Mouse (Mus musculus) brown adipose tissue, adult 24 weeks (tissue): ENCODE measurements around the gene Fbxo11. TPM values are rescaled to one million over a fixed set of nuclear protein-coding genes. Genes with fewer than 3 reads are reported as not detected.
"Not testable (repeated sequence)": the region's sequence is repeated elsewhere in the genome, so short reads cannot be mapped to it uniquely, and the experiment has no call there.

ENCODE experiments used
- H3K27ac ChIP-seq: fragments of 200-500 bp; replicated peaks from 2 replicates; pipeline ENCODE4 v1.5.1; 2012; ENCODE audit warnings: low read depth, mild to moderate bottlenecking, low read length
- H3K4me1 ChIP-seq: fragments of 200-500 bp; 2 replicates; pipeline ENCODE4 v1.6.1; 2012; ENCODE audit warnings: low read length, mixed read lengths; ENCODE audit not compliant: control insufficient read depth, insufficient read depth, insufficient read length
- H3K4me3 ChIP-seq: fragments of 200-500 bp; 2 replicates; pipeline ENCODE4 v1.5.1; 2012; ENCODE audit warnings: low read depth, mild to moderate bottlenecking, low read length, moderate library complexity; ENCODE audit not compliant: insufficient read depth
- polyA plus RNA-seq: library from polyadenylated mRNA; stranded (reverse); fragments of >200 nt; gene quantifications from 2 replicates; pipeline ENCODE4 v1.2.4, GENCODE M21; 2012; ENCODE audit not compliant: missing spikeins, insufficient read depth, insufficient read length

The Fbxo11 gene
- polyA plus RNA-seq, 1 experiment: 48.5 TPM

- Histone ChIP-seq H3K4me3 (no peak overlapping the region), H3K27ac (no peak overlapping the region), H3K4me1 (peaks cover 11% of the 10 kb centered on the region)
These were observed 7.2 kb downstream of the Fbxo11 start for GRCm38 (mm10) chr17:88057846-88058245.

GRCm38 (mm10) chr17:88051679-88052078, 13.4 kb downstream of the Fbxo11 start:
- Histone ChIP-seq H3K27ac (no peak overlapping the region), H3K4me3 (no peak overlapping the region), H3K4me1 (peaks cover 7% of the 10 kb centered on the region)

GRCm38 (mm10) chr17:88050892-88051291, 14.2 kb downstream of the Fbxo11 start:
- Histone ChIP-seq H3K4me3 (no peak overlapping the region), H3K4me1 (peaks cover 4% of the 10 kb centered on the region), H3K27ac (no peak overlapping the region)

DNA sequence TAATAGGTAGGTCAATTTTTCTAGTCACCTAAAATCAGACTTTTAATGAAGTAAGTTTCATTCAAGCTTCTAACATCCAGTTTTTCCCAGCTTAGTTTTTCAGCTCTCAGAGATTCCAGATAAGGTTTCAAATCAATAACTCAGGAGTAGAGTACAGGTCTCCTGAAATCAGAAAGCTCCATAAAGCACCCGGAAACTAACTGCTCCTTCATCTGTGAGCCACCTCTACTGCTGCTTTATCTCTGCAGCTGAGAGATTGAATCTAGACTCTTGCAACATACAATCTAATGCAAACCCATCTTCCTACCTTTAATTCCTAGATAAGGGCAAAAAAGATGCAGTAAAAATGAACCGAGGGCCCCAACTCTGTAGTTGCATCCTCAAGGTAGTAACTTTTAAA, 14.8 kb downstream of the Fbxo11 start:
- H3K4me3 ChIP-seq: no peak overlapping the region
- peaks cover 3% of the 10 kb centered on the region; the same call in 1 of the 2 replicates for H3K4me1 ChIP-seq
- no peak overlapping the region for H3K27ac ChIP-seq

DNA sequence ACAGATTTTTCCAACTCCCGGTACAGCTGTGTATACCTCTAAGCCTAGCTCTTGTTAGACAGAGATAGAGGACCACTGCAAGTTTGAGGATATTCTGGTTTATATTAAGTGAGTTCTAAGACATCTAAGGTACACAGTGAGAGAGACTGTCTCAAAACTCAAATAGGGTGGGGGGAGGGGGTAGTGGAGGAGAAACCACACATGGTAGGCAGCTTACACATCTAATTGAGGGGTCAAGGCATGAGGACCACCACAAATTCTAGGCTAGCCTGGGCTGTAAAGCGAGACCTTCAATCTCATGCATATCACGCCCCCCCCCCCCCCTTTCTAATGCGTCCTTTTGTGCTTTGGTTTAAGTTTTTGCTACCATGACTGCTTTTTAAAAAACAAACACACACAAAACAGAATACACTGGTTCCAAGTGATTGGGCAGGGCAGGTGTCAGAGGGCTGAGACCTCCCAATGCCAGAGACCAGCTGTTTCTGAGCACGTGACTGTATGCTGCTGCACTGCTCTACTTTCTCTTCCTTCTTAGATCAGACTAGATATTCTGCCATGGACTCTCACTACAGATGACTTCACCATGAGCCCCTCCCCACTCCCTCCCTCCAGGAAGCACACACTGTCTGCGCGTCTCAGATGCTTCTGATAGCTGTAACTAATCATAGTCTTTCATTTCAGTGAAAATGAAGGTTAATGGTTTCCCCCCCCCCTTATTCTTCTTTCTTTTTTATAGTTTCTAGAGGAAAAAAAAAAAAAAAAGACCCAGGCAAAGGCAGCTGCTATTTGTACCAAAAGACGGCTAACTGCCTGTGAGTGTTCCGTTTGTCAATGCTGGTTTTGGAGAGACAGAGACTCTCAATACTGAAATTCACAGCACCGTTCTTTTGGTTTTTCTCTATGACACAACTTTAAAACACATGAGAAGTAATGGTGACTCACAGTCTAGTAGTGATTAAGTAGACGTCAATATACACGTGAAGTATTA, 22.7 kb downstream of the Fbxo11 start:
- Histone ChIP-seq H3K27ac (no peak overlapping the region), H3K4me1 (peaks cover 8% of the 10 kb centered on the region), H3K4me3 (no peak overlapping the region)

- Histone ChIP-seq H3K4me1 (peaks cover 8% of the 10 kb centered on the region), H3K27ac (no peak overlapping the region), H3K4me3 (no peak overlapping the region)
These were observed 24.3 kb downstream of the Fbxo11 start for GRCm38 (mm10) chr17:88040810-88041209.

DNA sequence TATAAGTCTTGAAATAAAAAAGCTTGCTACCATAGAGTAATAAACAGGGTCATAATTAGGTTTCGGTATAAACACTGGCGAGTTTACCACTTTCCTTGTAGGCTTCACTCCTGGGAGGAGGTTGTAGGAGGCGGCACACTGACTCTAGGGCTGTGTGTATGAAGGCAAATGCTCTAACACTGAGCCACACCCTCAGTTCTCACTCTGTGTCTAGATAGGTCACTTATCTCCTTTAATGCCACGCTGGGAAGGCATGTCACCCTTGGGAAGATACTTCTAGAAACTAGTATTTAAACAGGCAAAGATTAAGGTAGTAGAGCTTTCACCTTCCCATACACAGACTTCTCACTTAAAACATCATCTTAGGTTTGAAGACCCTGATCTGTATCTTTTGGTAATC, 30.7 kb downstream of the Fbxo11 start:
- Histone ChIP-seq H3K4me3 (no peak overlapping the region), H3K27ac (no peak overlapping the region), H3K4me1 (peaks cover 22% of the 10 kb centered on the region)

GRCm38 (mm10) chr17:88031755-88032154, 33.3 kb downstream of the Fbxo11 start:
- Histone ChIP-seq H3K27ac (no peak overlapping the region), H3K4me1 (peaks cover 22% of the 10 kb centered on the region), H3K4me3 (no peak overlapping the region)

DNA sequence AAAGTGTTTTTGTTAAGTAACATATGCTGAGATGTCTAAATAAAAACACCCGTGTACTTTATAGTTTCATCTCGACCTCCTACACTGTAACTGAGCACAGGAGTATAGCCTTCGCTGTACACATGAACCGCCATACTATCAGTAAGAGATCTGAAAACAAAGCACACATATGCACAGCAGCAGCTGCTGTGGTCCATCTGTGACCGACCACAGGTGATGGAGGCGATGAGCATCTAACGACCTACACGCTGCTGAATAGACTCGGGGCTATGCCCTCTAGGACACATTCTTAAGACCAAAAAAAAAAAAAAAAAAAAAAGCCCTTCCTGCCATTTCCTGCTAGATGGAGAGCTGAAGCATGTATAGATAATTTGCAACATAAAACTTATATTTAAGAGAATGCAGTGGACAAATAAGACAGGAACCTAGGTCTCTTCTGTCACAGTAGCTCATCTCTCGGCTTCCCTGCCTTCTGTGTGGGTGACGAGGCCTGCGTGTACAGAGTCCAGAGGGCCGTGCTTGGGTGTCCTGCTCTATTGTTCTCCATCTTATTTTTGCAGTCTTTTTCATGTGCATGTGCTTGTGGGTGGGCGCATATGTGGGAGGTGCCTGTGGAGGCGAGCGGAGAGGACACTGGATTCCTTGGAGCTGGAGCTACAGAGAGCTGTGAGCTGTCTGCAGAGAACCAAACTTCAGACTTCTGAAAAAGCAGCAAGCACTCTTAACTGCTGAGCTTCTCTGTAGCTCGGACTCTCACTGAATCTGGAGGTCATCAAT, 35.7 kb downstream of the Fbxo11 start:
- no peak overlapping the region for H3K4me3 ChIP-seq
- peaks cover 22% of the 10 kb centered on the region for H3K4me1 ChIP-seq
- H3K27ac ChIP-seq: no peak overlapping the region

- Histone ChIP-seq H3K4me3 (no peak overlapping the region), H3K4me1 (peaks cover 6% of the 10 kb centered on the region; the same call in 1 of the 2 replicates), H3K27ac (no peak overlapping the region)
These were observed 39.9 kb downstream of the Fbxo11 start for GRCm38 (mm10) chr17:88025227-88025626.

- Histone ChIP-seq H3K4me1 (peaks cover 2% of the 10 kb centered on the region; the same call in 1 of the 2 replicates), H3K4me3 (no peak overlapping the region), H3K27ac (no peak overlapping the region)
These were observed 41.2 kb downstream of the Fbxo11 start for GRCm38 (mm10) chr17:88023924-88024323.

DNA sequence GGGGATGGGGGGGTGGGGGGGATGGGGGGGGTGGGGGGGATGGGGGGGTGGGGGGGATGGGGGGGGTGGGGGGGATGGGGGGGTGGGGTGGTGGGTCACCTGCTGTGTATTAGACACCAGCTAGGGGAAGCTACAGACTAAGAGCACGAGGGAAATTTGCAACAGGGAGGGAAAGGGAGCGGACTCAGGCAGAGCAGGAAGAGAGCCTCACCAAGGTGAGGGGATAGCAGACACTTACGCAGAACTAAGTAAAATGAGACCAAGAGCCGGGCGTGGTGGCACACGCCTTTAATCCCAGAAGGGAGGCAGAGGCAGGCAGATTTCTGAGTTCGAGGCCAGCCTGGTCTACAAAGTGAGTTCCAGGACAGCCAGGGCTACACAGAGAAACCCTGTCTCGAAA, 49.1 kb downstream of the Fbxo11 start:
- H3K4me3 ChIP-seq, H3K27ac ChIP-seq, H3K4me1 ChIP-seq: not testable (repeated sequence)

DNA sequence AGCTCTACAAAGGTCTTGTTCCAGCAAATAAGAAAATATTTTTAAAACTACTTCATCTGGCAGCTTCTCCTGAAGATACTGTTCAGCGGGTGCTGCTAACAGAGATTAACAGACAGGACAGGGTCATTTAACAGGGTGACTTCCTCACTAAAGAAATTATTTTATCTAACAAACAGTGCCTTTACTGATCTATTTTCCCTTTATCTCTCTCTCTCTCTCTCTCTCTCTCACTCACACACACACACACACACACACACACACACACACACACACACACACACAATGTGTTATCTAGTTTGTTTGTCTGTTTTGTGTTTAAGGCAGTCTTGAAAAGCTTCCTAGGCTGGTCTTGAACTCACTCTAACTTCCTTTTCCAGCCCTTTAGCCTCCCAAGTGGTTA, 50.6 kb downstream of the Fbxo11 start:
- no peak overlapping the region for H3K4me3 ChIP-seq
- H3K27ac ChIP-seq: no peak overlapping the region
- peaks cover 3% of the 10 kb centered on the region; the same call in 1 of the 2 replicates for H3K4me1 ChIP-seq

DNA sequence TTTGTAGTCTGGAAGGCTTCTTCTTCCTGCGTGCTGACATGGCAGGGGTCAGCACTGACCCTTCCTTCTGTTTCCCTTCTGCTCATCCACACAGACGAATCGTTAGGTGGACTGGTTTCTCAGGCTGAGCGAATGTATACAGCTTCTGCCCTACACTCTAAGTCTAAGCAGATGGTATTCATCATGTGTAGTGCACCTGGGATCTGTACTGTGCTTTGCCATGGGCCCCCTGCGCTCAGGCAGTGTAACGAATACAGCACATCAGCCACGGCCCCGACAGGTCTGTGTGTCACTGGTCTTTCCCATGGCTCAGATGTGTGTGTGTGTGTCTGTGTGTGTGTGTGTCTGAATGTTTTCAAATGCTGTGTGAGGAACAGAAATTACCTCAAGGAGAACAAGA, 58.1 kb downstream of the Fbxo11 start:
- H3K27ac ChIP-seq: no peak overlapping the region
- H3K4me3 ChIP-seq: no peak overlapping the region
- H3K4me1 ChIP-seq: no peaks in the 10 kb centered on the region

DNA sequence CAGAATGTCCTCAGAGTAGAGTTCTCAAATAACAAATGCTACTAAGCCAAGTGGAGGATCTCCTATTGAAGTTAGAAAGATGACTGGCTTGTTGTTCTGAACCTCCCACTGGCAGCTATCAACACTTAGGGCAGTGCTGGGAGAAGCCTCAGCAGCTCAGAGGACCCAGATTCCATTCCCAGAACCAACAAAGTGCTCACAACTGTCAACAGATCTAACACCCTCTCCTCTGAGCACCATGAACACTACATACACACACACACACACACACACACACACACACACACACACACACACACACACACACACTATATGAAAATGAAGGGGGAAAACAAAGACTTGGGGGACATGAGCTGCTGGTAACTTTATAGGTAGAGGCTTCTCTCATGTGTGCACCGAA, 60.2 kb downstream of the Fbxo11 start:
- Histone ChIP-seq H3K4me1 (no peaks in the 10 kb centered on the region), H3K4me3 (no peak overlapping the region), H3K27ac (no peak overlapping the region)
